Mouse (Mus musculus) frontal cortex, postnatal 25 days (tissue): ENCODE measurements around the gene Rad51.

Source experiments
- DNase-seq, 2 experiments: peaks; one replicate each; pipeline ENCODE4 v3.0.0; 2022; ENCODE audit warnings: low spot score in 2 of 2

The Rad51 gene

GRCm38 (mm10) chr2:119112438-119113112, at the start of gene Rad51:
Gene Rad51, plus strand, starts transcription at chr2:119112793.
- peak; percentile 81 for DNase-seq

- DNase-seq: no peak
These were observed 40.2 kb upstream of the Rad51 start for GRCm38 (mm10) chr2:119072397-119072796.

GRCm38 (mm10) chr2:119086156-119086555, 26.4 kb upstream of the Rad51 start:
- no peak for DNase-seq

- DNase-seq: no peak
These were observed 11.0 kb upstream of the Rad51 start for GRCm38 (mm10) chr2:119101552-119101951.

- DNase-seq: no peak
These were observed 6.0 kb upstream of the Rad51 start for GRCm38 (mm10) chr2:119106583-119106982.

- no peak for DNase-seq
These were observed 4.0 kb upstream of the Rad51 start for GRCm38 (mm10) chr2:119108554-119108953.

GRCm38 (mm10) chr2:119111060-119111459, 1.5 kb upstream of the Rad51 start:
- DNase-seq: no peak

GRCm38 (mm10) chr2:119113121-119113925, 730 bp downstream of the Rad51 start:
- no peak for DNase-seq

- no peak for DNase-seq
These were observed 23.8 kb downstream of the Rad51 start for GRCm38 (mm10) chr2:119136346-119136898.

- DNase-seq: no peak
These were observed 32.6 kb downstream of the Rad51 start for GRCm38 (mm10) chr2:119145199-119145598.

- no peak for DNase-seq
These were observed 33.8 kb downstream of the Rad51 start for GRCm38 (mm10) chr2:119146435-119146834.

- no peak for DNase-seq
These were observed 34.6 kb downstream of the Rad51 start for GRCm38 (mm10) chr2:119147160-119147678.

- no peak for DNase-seq
These were observed 35.2 kb downstream of the Rad51 start for GRCm38 (mm10) chr2:119147775-119148174.

GRCm38 (mm10) chr2:119152255-119152654, 39.7 kb downstream of the Rad51 start:
- DNase-seq: no peak

GRCm38 (mm10) chr2:119154683-119155082, 42.1 kb downstream of the Rad51 start:
- no peak for DNase-seq

- no peak for DNase-seq
These were observed 42.8 kb downstream of the Rad51 start for GRCm38 (mm10) chr2:119155388-119155787.

- DNase-seq: no peak
These were observed 43.6 kb downstream of the Rad51 start for GRCm38 (mm10) chr2:119156081-119156680.

- peak; percentile 93 to 94 for DNase-seq
These were observed 44.3 kb downstream of the Rad51 start, which contains the start of gene Rmdn3 for GRCm38 (mm10) chr2:119156681-119157572. Gene Rmdn3, minus strand, starts transcription at chr2:119157034.

GRCm38 (mm10) chr2:119157836-119158235, 45.2 kb downstream of the Rad51 start:
- DNase-seq: no peak

- DNase-seq: no peak
These were observed 48.7 kb downstream of the Rad51 start for GRCm38 (mm10) chr2:119161247-119161646.

GRCm38 (mm10) chr2:119163135-119163534, 50.5 kb downstream of the Rad51 start:
- no peak for DNase-seq
